Mouse (Mus musculus): ENCODE data around the gene Car11. TPM values are rescaled to one million over a fixed set of nuclear protein-coding genes. Genes with fewer than 3 reads are reported as not detected.

The Car11 gene
- polyA plus RNA-seq (2012; rRNA removed) = 162 and 178 TPM in 2 replicates

DNA sequence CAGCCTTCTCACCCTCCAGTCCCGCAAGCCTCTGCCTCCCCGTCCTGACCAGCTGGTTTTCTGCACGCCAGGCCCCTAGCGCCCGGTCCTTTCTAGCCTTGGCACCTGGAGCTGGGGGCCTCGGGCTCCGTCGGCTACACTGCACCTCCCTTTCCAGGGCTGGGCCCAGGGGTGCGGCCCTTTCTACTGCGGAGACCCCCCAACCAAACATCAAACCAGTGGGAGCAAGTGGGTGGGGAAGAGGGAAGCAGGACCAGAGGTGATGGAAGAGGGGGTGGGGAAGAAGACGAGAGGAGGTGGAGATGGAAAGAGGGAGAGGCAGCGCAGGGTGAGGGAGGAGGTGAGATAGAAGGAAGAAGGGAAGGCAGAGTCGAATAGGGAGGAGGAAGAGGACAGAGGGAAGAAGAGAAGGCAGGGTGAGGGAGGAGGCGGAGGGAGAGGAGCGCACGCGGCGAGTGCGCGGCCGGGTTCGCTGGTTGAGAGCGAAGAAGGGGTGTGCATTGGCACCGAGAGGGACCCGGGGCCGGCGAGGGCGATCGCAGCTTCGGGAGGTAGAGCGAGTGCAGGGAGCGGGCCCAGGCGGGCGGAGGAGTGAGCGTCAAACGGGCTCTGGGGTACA lies at the start of gene Car11:
Gene Car11, plus strand, starts transcription at position 321 of the 619 bp plus-strand sequence.

DNA sequence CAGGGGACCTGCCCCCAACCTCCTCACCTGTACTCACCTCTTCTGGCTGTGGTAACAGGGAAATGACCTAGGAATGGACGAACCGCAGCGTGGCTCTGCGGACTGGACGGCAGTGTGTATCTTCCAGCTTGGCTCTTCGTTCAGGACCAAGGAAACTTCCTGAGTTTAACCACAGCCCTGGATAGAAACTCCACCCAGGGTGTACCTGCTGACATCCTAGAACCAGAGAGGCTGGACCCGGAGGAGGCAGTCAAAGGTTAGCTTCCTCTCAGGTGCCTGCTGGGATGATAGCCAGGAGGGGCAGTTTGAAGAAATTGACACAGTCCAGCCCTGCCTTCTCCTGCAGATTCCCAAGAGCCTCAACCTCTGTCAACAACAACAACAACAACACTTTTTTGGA lies 33.5 kb upstream of the Car11 start, which contains the start of gene Fut2:
Gene Fut2, minus strand, starts transcription at position 234 of the 400 bp plus-strand sequence.

DNA sequence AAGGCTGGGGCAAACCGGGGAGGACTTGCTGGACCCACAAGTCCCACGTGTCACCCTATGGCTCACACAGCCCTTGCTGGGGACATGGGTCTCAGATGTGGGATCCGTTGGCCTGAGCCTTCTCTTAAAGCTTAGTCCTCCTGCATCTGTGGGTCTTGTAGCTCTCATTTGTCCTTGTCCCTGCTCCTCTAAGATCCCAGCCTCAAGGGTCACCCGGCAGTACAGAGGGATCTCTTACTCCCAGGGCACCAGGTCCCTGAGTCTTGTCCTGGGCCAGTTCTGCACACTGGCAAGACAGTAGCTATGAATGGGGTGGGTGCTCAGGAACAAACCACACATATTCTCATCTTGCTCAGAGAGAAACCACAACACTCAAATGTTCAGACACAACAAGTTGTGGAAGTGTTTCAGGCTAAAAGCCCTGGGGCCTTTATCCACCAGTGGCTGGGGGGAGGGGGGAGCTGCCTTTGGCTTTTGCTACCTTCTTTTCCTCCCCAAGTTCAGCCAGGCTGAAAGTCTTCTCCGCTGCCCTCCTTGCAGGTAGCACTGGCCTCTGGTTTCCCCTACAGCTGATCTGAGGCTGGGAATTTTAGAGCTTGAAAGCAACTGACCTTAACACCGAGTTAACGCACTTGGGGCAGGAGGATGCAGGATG lies 16.1 kb upstream of the Car11 start, which contains the start of gene Ntn5:
Gene Ntn5, plus strand, starts transcription at position 627 of the 655 bp plus-strand sequence.

DNA sequence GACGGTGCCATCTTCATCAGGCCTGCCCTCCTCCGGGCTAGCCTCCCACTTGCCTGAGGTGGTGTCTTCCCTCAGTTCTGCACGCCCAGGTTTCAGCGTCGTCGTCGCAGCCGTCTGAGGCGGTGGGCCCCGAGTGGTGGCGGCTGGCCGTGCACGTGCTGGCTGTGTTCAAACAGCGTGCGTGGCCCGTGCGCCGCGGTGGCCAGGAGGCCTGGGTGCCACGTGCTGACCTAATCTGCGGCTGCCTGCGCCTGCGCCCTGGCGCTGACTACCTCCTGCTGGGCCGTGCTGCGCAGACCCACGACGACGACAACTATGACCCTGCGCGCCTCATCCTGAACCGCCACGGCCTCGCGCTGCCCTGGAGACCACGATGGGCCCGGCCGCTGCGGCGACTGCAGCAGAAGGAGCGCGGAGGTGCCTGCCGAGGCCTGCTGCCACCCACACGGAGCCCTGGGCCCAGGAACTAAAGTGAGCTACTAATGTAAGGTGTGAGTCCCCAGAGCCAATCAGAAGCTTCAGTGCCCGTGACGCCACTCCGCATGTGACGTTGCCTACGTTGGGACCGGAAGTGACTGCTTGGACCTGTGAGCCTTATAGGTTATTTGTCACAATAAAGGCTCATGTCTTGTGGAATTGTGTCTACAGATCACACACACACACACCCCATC lies 5.6 kb upstream of the Car11 start, which contains the start of gene Sec1:
Gene Sec1, minus strand, starts transcription at position 482 of the 671 bp plus-strand sequence.

DNA sequence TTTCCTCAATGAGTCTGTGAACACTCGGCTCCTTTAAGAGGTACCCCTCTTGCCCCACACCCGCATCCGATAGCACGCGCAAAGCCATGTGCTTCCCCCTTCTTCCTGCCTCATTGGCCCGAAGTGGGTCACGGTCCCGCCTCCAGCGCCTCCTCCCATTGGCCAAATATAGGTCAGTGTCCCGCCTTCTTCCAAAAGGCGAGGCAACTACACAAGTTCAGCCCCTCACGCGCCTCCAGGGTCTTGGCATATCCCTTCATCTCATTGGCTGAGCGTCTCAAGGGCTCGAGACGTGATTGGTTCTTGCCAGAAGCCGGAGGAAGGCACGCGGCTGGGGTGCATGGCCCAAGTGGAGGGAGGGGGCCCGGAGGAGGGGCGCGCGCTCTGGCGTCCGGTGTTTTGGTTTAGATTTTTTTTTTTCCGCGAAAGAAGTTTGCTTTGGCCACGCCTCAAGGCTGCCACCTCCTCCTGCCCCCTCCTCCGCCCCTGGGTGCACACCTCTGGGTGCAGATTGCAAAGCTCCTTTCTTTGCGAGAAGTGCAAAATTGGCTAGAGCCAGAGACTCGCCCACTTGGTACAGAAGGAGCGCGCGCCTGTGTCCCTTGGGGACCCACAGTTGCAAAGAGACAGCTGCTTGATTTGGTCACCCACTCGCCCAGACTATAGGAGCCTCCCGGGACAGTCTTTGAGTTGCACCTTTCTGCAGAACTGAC lies 5.2 kb downstream of the Car11 start, which contains the start of gene Dbp:
Gene Dbp, plus strand, starts transcription at position 359 of the 713 bp plus-strand sequence.

DNA sequence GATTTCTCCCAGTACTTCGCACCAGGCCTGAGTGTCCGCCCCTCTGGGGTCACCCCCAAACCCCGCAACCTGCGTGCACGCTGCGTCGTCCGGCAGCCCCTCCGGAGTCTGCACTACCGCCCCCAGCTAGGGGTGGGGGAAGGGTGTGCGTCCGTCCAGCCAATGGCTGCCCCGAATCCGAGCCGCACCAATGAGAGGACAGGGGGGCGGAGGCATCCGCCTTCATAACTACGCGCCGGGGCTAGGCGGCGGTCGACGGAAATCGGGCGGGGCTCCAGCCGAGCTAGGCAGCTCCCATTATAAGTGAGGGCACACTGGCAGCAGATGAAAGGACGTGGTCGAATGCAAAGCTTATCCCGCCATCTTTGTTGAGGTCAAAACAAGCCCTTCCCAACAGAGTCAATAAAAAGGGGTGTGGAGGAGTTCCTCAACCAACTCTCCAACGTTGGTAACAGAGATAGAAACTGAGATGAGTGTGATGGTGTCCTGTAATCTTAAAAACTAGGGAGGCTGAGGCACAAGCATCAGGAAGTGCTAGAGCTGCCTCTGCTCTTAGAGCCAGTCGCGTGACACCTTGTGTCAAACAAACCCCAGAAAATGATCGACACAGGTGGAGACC lies 15.6 kb downstream of the Car11 start, which contains the start of gene Rpl18:
Gene Rpl18, plus strand, starts transcription at position 368 of the 619 bp plus-strand sequence.

DNA sequence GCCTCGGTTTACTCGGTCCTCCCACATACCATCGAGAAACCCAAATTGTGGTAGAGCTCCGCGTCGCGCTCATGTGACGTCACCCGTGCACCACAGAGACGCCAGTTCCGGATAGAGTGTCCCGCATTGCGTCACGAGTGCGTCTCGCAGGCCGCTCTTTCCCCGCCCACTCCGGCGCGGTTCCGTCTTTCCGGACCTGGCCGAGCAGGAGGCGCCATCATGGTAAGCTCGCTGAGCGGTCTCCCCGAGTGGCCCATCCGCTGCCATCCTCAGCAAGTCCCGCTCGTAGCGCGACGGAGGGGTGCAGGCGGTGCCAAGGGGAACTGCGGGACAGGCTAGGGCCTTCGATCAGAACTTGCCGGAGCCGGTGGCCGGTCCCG lies 18.3 kb downstream of the Car11 start, which contains the start of gene Sphk2:
Gene Sphk2, minus strand, starts transcription at position 85 of the 380 bp plus-strand sequence.

DNA sequence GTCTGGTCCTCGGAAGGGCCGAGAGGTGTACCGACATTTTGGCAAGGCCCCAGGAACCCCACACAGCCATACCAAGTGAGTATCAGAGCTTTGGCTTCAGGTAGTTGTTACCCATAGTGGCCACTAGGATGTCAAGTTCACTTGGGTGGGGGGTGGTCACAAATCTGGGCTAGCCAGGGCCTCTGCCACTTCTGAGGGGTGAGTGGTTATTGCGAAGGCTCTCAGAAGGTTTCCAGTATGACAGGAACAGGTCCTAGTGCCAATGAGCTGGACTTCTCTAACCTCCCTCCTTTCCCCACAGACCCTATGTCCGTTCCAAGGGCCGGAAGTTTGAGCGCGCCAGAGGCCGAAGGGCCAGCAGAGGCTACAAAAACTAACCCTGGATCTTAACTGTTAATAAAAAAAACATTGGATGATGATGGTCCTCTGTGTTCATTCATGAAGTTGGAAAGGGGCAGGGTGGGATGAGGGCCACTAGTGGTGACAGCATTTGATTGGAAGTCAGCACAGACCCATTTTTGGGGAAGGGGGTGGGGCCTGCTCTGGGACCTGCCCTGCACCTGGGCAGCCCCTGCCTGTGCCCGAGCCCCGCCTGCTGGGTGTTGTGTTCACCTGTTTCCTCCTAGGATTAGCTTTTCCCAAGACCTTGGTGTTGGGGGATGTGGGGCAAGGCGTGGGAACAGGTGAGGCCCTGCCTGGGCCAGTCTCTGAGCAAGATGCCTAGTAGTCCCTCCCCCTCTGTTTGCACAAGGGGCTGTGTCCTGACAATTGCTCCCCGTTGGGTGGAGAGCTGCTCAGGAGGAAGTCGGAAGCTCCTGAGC lies 21.0 kb downstream of the Car11 start, which contains the start of gene Fam83e:
Gene Fam83e, plus strand, starts transcription at position 800 of the 821 bp plus-strand sequence.

DNA sequence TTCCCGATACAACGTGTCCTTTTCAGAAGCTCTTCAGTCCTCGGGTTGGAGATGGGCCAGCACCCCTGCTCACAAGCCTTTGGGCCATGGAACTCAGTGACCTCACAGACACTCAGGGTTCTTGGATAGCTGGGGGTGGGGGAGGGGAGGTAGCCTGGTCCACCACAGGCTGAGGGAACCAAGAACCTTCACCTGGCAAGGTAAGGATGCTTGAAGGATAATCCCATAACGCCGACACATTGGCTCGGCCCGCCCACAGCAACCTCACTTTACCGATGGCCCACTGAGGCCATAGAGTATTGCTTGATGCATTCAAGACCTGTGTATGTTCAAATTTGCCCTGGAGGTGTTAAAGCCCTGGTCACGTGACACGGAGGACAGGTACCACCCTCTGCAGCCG lies 26.1 kb downstream of the Car11 start, which contains the start of gene Spaca4:
Gene Spaca4, minus strand, starts transcription at position 101 of the 400 bp plus-strand sequence.

Other genes with a start within 250 kb of the Car11 start
- gene Ftl1, start 240.0 kb upstream of the Car11 start, polyA plus RNA-seq (2012; rRNA removed) = 1,600 and 1,742 TPM in 2 replicates
- gene Bax, start 232.9 kb upstream of the Car11 start, polyA plus RNA-seq (2012; rRNA removed) = 176 and 188 TPM in 2 replicates
- gene Tulp2, start 218.0 kb upstream of the Car11 start, polyA plus RNA-seq (2012; rRNA removed) = 0.22 and 0.32 TPM in 2 replicates
- 0.17 TPM in 1 of 2 replicates, not detected in the other for gene Gm45808, start 213.0 kb upstream of the Car11 start, polyA plus RNA-seq (2012; rRNA removed)
- gene Dhdh, start 211.0 kb upstream of the Car11 start, polyA plus RNA-seq (2012; rRNA removed) = 3.0 and 3.2 TPM in 2 replicates
- gene Nucb1, start 189.4 kb upstream of the Car11 start, polyA plus RNA-seq (2012; rRNA removed) = 99.6 and 103 TPM in 2 replicates
- gene Ppp1r15a, start 173.6 kb upstream of the Car11 start, polyA plus RNA-seq (2012; rRNA removed) = 13.4 and 14.0 TPM in 2 replicates
- gene Plekha4, start 173.5 kb upstream of the Car11 start, polyA plus RNA-seq (2012; rRNA removed) = 2.4 and 6.4 TPM in 2 replicates
- 0.10 and 0.53 TPM in 2 replicates for gene Hsd17b14, start 144.9 kb upstream of the Car11 start, polyA plus RNA-seq (2012; rRNA removed)
- 36.4 and 37.4 TPM in 2 replicates for gene Bcat2, start 129.7 kb upstream of the Car11 start, polyA plus RNA-seq (2012; rRNA removed)
- gene Fgf21, start 84.4 kb upstream of the Car11 start, polyA plus RNA-seq (2012; rRNA removed) = not detected in 2 replicates
- 0.04 and 0.21 TPM in 2 replicates for gene Fut1, start 82.6 kb upstream of the Car11 start, polyA plus RNA-seq (2012; rRNA removed)
- 0.10 and 0.19 TPM in 2 replicates for gene Izumo1, start 78.0 kb upstream of the Car11 start, polyA plus RNA-seq (2012; rRNA removed)
- 15.5 and 16.0 TPM in 2 replicates for gene Rasip1, start 72.4 kb upstream of the Car11 start, polyA plus RNA-seq (2012; rRNA removed)
- 2.7 and 4.2 TPM in 2 replicates for gene Mamstr, start 59.9 kb upstream of the Car11 start, polyA plus RNA-seq (2012; rRNA removed)
- gene Fut2, start 33.4 kb upstream of the Car11 start, polyA plus RNA-seq (2012; rRNA removed) = 0.06 and 0.07 TPM in 2 replicates
- 0.48 and 0.64 TPM in 2 replicates for gene Ntn5, start 15.8 kb upstream of the Car11 start, polyA plus RNA-seq (2012; rRNA removed)
- 0.43 and 0.63 TPM in 2 replicates for gene Sec1, start 5.4 kb upstream of the Car11 start, polyA plus RNA-seq (2012; rRNA removed)
- 12.3 and 12.4 TPM in 2 replicates for gene Dbp, start 5.2 kb downstream of the Car11 start, polyA plus RNA-seq (2012; rRNA removed)
- 517 and 597 TPM in 2 replicates for gene Rpl18, start 15.6 kb downstream of the Car11 start, polyA plus RNA-seq (2012; rRNA removed)
- gene Sphk2, start 18.2 kb downstream of the Car11 start, polyA plus RNA-seq (2012; rRNA removed) = 24.6 and 26.1 TPM in 2 replicates
- gene Fam83e, start 21.4 kb downstream of the Car11 start, polyA plus RNA-seq (2012; rRNA removed) = 0.25 and 0.30 TPM in 2 replicates
- gene Spaca4, start 26.0 kb downstream of the Car11 start, polyA plus RNA-seq (2012; rRNA removed) = not detected in 2 replicates
- gene Lmtk3, start 83.9 kb downstream of the Car11 start, polyA plus RNA-seq (2012; rRNA removed) = 215 and 251 TPM in 2 replicates
- 6.0 and 6.2 TPM in 2 replicates for gene Sult2b1, start 84.8 kb downstream of the Car11 start, polyA plus RNA-seq (2012; rRNA removed)
- 223 and 229 TPM in 2 replicates for gene Cyth2, start 114.7 kb downstream of the Car11 start, polyA plus RNA-seq (2012; rRNA removed)
- 2.0 and 2.3 TPM in 2 replicates for gene Kcnj14, start 124.9 kb downstream of the Car11 start, polyA plus RNA-seq (2012; rRNA removed)
- 21.7 and 23.2 TPM in 2 replicates for gene Grwd1, start 131.1 kb downstream of the Car11 start, polyA plus RNA-seq (2012; rRNA removed)
- 182 and 199 TPM in 2 replicates for gene Kdelr1, start 172.9 kb downstream of the Car11 start, polyA plus RNA-seq (2012; rRNA removed)
- 23.7 and 25.3 TPM in 2 replicates for gene Grin2d, start 178.5 kb downstream of the Car11 start, polyA plus RNA-seq (2012; rRNA removed)
- 0.15 and 0.18 TPM in 2 replicates for gene Syngr4, start 196.9 kb downstream of the Car11 start, polyA plus RNA-seq (2012; rRNA removed)
- gene Tmem143, start 197.1 kb downstream of the Car11 start, polyA plus RNA-seq (2012; rRNA removed) = 21.2 and 24.5 TPM in 2 replicates
- 21.5 and 25.1 TPM in 2 replicates for gene Emp3, start 221.6 kb downstream of the Car11 start, polyA plus RNA-seq (2012; rRNA removed)
- 6.0 and 7.1 TPM in 2 replicates for gene Ccdc114, start 224.2 kb downstream of the Car11 start, polyA plus RNA-seq (2012; rRNA removed)

Data from central nervous system, embryonic 18 days (tissue).